Mouse (Mus musculus) small intestine, adult 2 months (tissue): ENCODE results near the gene Sf3b4.

Experiments used
- CTCF ChIP-seq: fragments of 200-500 bp; IDR thresholded peaks from 2 replicates; pipeline ENCODE4 v1.5.1; 2012; ENCODE audit warnings: low read depth, mild to moderate bottlenecking, control low read depth, inconsistent platforms, low read length, moderate library complexity, mixed read lengths; ENCODE audit not compliant: insufficient replicate concordance, insufficient read length; ENCODE audit errors: extremely low read depth
- POLR2A ChIP-seq: fragments of 200-500 bp; IDR thresholded peaks from 2 replicates; pipeline ENCODE4 v1.6.1; 2012; ENCODE audit warnings: low read depth, mild to moderate bottlenecking, control low read depth, inconsistent platforms, low read length, moderate library complexity

- TF ChIP-seq CTCF = no peak; the same call in 1 of the 2 replicates
- no peak for TF ChIP-seq POLR2A
Observed at GRCm38 (mm10) chr3:96170976-96171545, 1.1 kb upstream of the Sf3b4 start.
